Mouse (Mus musculus) CH12.LX (cell line): ENCODE results near the gene Gstp1. TPM values are rescaled to one million over a fixed set of nuclear protein-coding genes. Genes with fewer than 3 reads are reported as not detected.

Experiments used
- DNase-seq: peaks from one replicate; pipeline ENCODE4 v3.0.0-alpha.2; 2013; ENCODE audit errors: extremely low read depth
- H3K27ac ChIP-seq: 2 replicates; pipeline ENCODE4 v1.5.1; 2012; ENCODE audit warnings: low read depth, mild to moderate bottlenecking, control low read depth, moderate library complexity; ENCODE audit not compliant: insufficient read depth
- H3K27me3 ChIP-seq: replicated peaks from 2 replicates; pipeline ENCODE3; 2012; ENCODE audit warnings: inconsistent platforms
- H3K36me3 ChIP-seq, 2 experiments: replicated peaks in 1 of 2; 2 replicates each; pipeline versions ENCODE3 to v1.6.1; 2012; ENCODE audit warnings: inconsistent platforms in 1 of 2, low read length in 1 of 2, mild to moderate bottlenecking in 1 of 2, mixed read lengths in 1 of 2, moderate library complexity in 1 of 2; ENCODE audit not compliant: control insufficient read depth in 1 of 2, insufficient read depth in 1 of 2
- H3K4me1 ChIP-seq, 2 experiments: 2 replicates each; pipeline ENCODE4 v1.6.1; 2012; ENCODE audit warnings: inconsistent platforms in 1 of 2, moderate library complexity in 1 of 2; ENCODE audit not compliant: insufficient read depth in 2 of 2, control insufficient read depth in 1 of 2
- H3K4me2 ChIP-seq: 2 replicates; pipeline ENCODE4 v1.6.1; 2012; ENCODE audit warnings: low read depth, mild to moderate bottlenecking, control low read depth; ENCODE audit not compliant: poor library complexity, insufficient read depth, severe bottlenecking
- H3K4me3 ChIP-seq, 3 experiments: fragments of 150-350 bp in 1 of 3; sonication (generic) in 1 of 3; replicated peaks in 1 of 3; 2 replicates each; pipeline versions ENCODE3 to v1.5.1; 2011 to 2012; ENCODE audit warnings: low read depth in 2 of 3, low read length in 2 of 3, mild to moderate bottlenecking in 2 of 3, moderate library complexity in 2 of 3, control low read depth in 1 of 3, improper control_type of control experiment in 1 of 3, inconsistent platforms in 1 of 3, mixed read lengths in 1 of 3; ENCODE audit not compliant: poor library complexity in 1 of 3
- H3K79me2 ChIP-seq: replicated peaks from 2 replicates; pipeline ENCODE4 v1.6.1; 2012; ENCODE audit warnings: mild to moderate bottlenecking, moderate library complexity; ENCODE audit not compliant: control insufficient read depth, poor library complexity, insufficient read depth, severe bottlenecking; ENCODE audit errors: extremely low read depth
- H3K9ac ChIP-seq: 2 replicates; pipeline ENCODE4 v1.6.1; 2012; ENCODE audit warnings: low read depth, mild to moderate bottlenecking, control low read depth, moderate library complexity; ENCODE audit not compliant: insufficient read depth
- H3K9me3 ChIP-seq: replicated peaks from 2 replicates; pipeline ENCODE3; 2012; ENCODE audit warnings: low read length, inconsistent platforms, mixed read lengths
- CHD1 ChIP-seq: IDR thresholded peaks from 2 replicates; pipeline ENCODE4 v1.6.1; 2012; ENCODE audit warnings: low read depth, low read length, improper control_type of control experiment, inconsistent platforms
- CTCF ChIP-seq, 2 experiments: IDR thresholded peaks in 1 of 2; conservative IDR thresholded peaks in 1 of 2; 2 replicates each; pipeline ENCODE4 v1.5.1; 2011 to 2012; ENCODE audit warnings: low read depth in 2 of 2, low read length in 2 of 2, improper control_type of control experiment in 1 of 2, inconsistent platforms in 1 of 2, mild to moderate bottlenecking in 1 of 2, moderate library complexity in 1 of 2
- E2F4 ChIP-seq: IDR thresholded peaks from 2 replicates; pipeline ENCODE4 v1.6.1; 2011; ENCODE audit warnings: low read depth, low read length, improper control_type of control experiment; ENCODE audit not compliant: insufficient replicate concordance
- EP300 ChIP-seq: IDR thresholded peaks from 2 replicates; pipeline ENCODE4 v1.6.1; 2011; ENCODE audit warnings: low read length, improper control_type of control experiment
- ETS1 ChIP-seq: conservative IDR thresholded peaks from 2 replicates; pipeline ENCODE4 v1.6.1; 2012; ENCODE audit warnings: low read depth, mild to moderate bottlenecking, inconsistent platforms, low read length, improper control_type of control experiment, moderate library complexity
- GABPA ChIP-seq: IDR thresholded peaks from 2 replicates; pipeline ENCODE4 v1.6.1; 2012; ENCODE audit warnings: low read depth, low read length, improper control_type of control experiment, inconsistent platforms; ENCODE audit not compliant: insufficient replicate concordance
- HCFC1 ChIP-seq: IDR thresholded peaks from 2 replicates; pipeline ENCODE4 v1.6.1; 2012; ENCODE audit warnings: low read depth, mild to moderate bottlenecking, inconsistent platforms, low read length, improper control_type of control experiment
- IRF4 ChIP-seq: IDR thresholded peaks from 2 replicates; pipeline ENCODE4 v1.6.1; 2014; ENCODE audit warnings: low read depth, mild to moderate bottlenecking, inconsistent platforms, low read length, improper control_type of control experiment
- JUND ChIP-seq: conservative IDR thresholded peaks from 2 replicates; pipeline ENCODE4 v1.6.1; 2011; ENCODE audit warnings: low read depth, low read length, improper control_type of control experiment
- MEF2A ChIP-seq: IDR thresholded peaks from 2 replicates; pipeline ENCODE4 v1.6.1; 2014; ENCODE audit warnings: low read depth, mild to moderate bottlenecking, inconsistent platforms, low read length, improper control_type of control experiment, borderline replicate concordance
- MXI1 ChIP-seq: IDR thresholded peaks from 2 replicates; pipeline ENCODE4 v1.6.1; 2011; ENCODE audit warnings: mild to moderate bottlenecking, low read depth, low read length, improper control_type of control experiment
- NRF1 ChIP-seq: IDR thresholded peaks from 2 replicates; pipeline ENCODE4 v1.6.1; 2014; ENCODE audit warnings: low read depth, mild to moderate bottlenecking, inconsistent platforms, low read length, improper control_type of control experiment, moderate library complexity
- PAX5 ChIP-seq: IDR thresholded peaks from 2 replicates; pipeline ENCODE4 v1.6.1; 2012; ENCODE audit warnings: low read length, inconsistent platforms, mixed read lengths
- POLR2AphosphoS2 ChIP-seq: IDR thresholded peaks from 2 replicates; pipeline ENCODE4 v1.6.1; 2011; ENCODE audit warnings: low read depth, low read length, improper control_type of control experiment
- SIN3A ChIP-seq: IDR thresholded peaks from 2 replicates; pipeline ENCODE4 v1.6.1; 2012; ENCODE audit warnings: low read length, improper control_type of control experiment, inconsistent platforms
- TBP ChIP-seq: conservative IDR thresholded peaks from 2 replicates; pipeline ENCODE4 v1.6.1; 2011; ENCODE audit warnings: low read depth, low read length, improper control_type of control experiment
- TCF12 ChIP-seq: IDR thresholded peaks from 2 replicates; pipeline ENCODE4 v1.6.1; 2014; ENCODE audit warnings: low read depth, mild to moderate bottlenecking, inconsistent platforms, low read length, improper control_type of control experiment
- ZMIZ1 ChIP-seq: IDR thresholded peaks from 2 replicates; pipeline ENCODE4 v1.6.1; 2012; ENCODE audit warnings: low read depth, mild to moderate bottlenecking, inconsistent platforms, low read length, improper control_type of control experiment
- ZNF384 ChIP-seq: IDR thresholded peaks from 2 replicates; pipeline ENCODE4 v1.6.1; 2012; ENCODE audit warnings: low read depth, low read length, improper control_type of control experiment, inconsistent platforms
- dilution Hi-C: fragments of 300-500 bp; cut with MboI; formaldehyde crosslinking; loops from 2 replicates; pipeline ENCODE4 v1.14.3; 2020; ENCODE audit warnings: low sequenced_read_pairs; ENCODE audit not compliant: extremely low pct_unique_long_range_greater_than_20kb, extremely low pct_ligation_motif_present
- in situ Hi-C: fragments of 300-500 bp; cut with MboI; formaldehyde crosslinking; loops from 3 replicates; pipeline ENCODE4 v1.14.3; 2019; ENCODE audit warnings: low sequenced_read_pairs, low pct_ligation_motif_present, low pct_unique_long_range_greater_than_20kb, mixed read lengths
- polyA plus RNA-seq: library from polyadenylated mRNA; unstranded; fragments of >175 nt; gene quantifications from 2 replicates; pipeline ENCODE4 v1.2.1, GENCODE M21; 2012; ENCODE audit warnings: low read depth; ENCODE audit not compliant: insufficient read length
- total RNA-seq, 2 experiments: library from RNA; depleted of rRNA; stranded (reverse); fragments of 300-350 nt in 1 of 2; fragments of >200 nt in 1 of 2; gene quantifications; 2 replicates each; pipeline ENCODE4 v1.2.3; 2012 to 2014

Gene Gstp1
- total and polyA plus RNA-seq, 3 experiments = 333 to 696 (median 529) TPM

GRCm38 (mm10) chr19:4014802-4015201 lies 23.0 kb downstream of the Gstp1 start:
- peaks cover 8 to 15% of the 10 kb centered on the region in 2 experiments for H3K36me3 ChIP-seq
- no peak overlapping the region for H3K4me2 ChIP-seq
- DNase-seq = no peak
- no peak overlapping the region for H3K4me3 ChIP-seq
- peaks cover 2% of the 10 kb centered on the region for H3K27me3 ChIP-seq
- no peak overlapping the region for H3K27ac ChIP-seq
- no peaks in the 10 kb centered on the region for H3K9me3 ChIP-seq
- peaks cover 12 to 30% of the 10 kb centered on the region in 2 experiments for H3K4me1 ChIP-seq
- TF ChIP-seq MXI1 (no peak), GABPA (no peak), ZNF384 (no peak), PAX5 (no peak), TBP (no peak), TCF12 (no peak)
- H3K9ac ChIP-seq = no peak overlapping the region
- H3K79me2 ChIP-seq = peaks cover 8% of the 10 kb centered on the region; the same call in 1 of the 2 replicates
- dilution Hi-C loops (no loop called here), in situ Hi-C loops (loop anchor here (5.0 kb wide), 2 partner anchors 37 to 72 kb away; no protein-coding TSS in a partner anchor)

- Histone ChIP-seq H3K79me2 (peaks cover 8% of the 10 kb centered on the region; the same call in 1 of the 2 replicates), H3K4me2 (peak overlapping the region; percentile 65), H3K36me3 (peaks cover 25 to 33% of the 10 kb centered on the region in 2 experiments), H3K27ac (no peak overlapping the region), H3K4me1 (peaks cover 4 to 18% of the 10 kb centered on the region in 2 experiments), H3K9me3 (no peaks in the 10 kb centered on the region), H3K4me3 (peak overlapping the region; percentile 62 to 98 (median 86)), H3K9ac (peak overlapping the region; percentile 68; the same call in 1 of the 2 replicates), H3K27me3 (peaks cover 2% of the 10 kb centered on the region)
- no peak for TF ChIP-seq EP300
- no peak for TF ChIP-seq IRF4
- TF ChIP-seq ETS1 = no peak
- TF ChIP-seq SIN3A = no peak
- no peak for TF ChIP-seq NRF1
- no peak for TF ChIP-seq ZMIZ1
- TF ChIP-seq E2F4 = no peak
- no peak for TF ChIP-seq HCFC1
- TF ChIP-seq CHD1 = no peak
- no peak for TF ChIP-seq CTCF (conservative IDR thresholded peaks at IDR 0.05 in 1 of 2, IDR thresholded peaks at IDR 0.05 in 1 of 2; ENCODE audit: low read depth in 2 of 2, low read length in 2 of 2)
- TF ChIP-seq POLR2AphosphoS2 = no peak
- no peak for TF ChIP-seq MEF2A
- no peak for TF ChIP-seq JUND
- DNase-seq = no peak
- dilution Hi-C loops (no loop called here), in situ Hi-C loops (no loop called here)
These were observed 24.7 kb downstream of the Gstp1 start for GRCm38 (mm10) chr19:4013066-4013465.
